Mouse (Mus musculus): ENCODE data around the gene Cdk4. TPM values are rescaled to one million over a fixed set of nuclear protein-coding genes. Genes with fewer than 3 reads are reported as not detected.

Cdk4 gene
- polyA plus RNA-seq, 1 experiment: 619 TPM

DNA sequence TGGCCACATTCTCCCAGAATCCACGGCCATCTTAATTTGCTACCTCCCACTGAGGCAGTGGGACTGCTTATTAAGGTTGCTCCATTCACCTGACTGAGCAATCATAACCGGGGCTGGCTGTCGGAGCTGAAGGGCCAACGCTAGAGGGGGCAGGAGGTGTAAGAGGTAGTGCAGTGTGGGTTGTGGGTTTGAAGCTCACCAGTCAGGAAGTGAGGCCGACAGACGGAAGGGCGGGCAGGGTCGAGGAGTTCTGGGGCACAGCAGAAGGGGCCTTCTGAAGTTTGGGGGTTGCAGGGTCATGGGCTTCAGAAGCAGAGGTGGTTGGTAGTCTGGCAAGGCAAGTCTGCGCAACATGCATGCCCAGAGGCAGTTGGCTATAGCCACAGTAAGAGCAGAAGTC is 11.7 kb downstream of the Cdk4 start, which contains the start of gene Agap2:
Gene Agap2 (plus strand): TSS at position 205 of the 400 bp plus-strand sequence.
- Histone ChIP-seq H3K4me1 (ENCODE audit: control insufficient read depth, insufficient read depth, low read length) (peaks cover 2% of the 10 kb centered on the region), H3K27me3 (ENCODE audit: control insufficient read depth, insufficient read depth, low read length, poor library complexity, severe bottlenecking) (peaks cover 13% of the 10 kb centered on the region), H3K36me3 (ENCODE audit: control insufficient read depth, insufficient read depth, low read length, poor library complexity, severe bottlenecking) (no peaks in the 10 kb centered on the region), H3K4me3 (ENCODE audit: low read depth, low read length) (no peak within 1 kb of the TSS), H3K9ac (ENCODE audit: low read depth, poor library complexity, severe bottlenecking) (no peak within 1 kb of the TSS), H3K9me3 (replicated peaks; ENCODE audit: control insufficient read depth, insufficient read depth, low read length, poor library complexity, severe bottlenecking) (no peaks in the 10 kb centered on the region), H3K27ac (ENCODE audit: insufficient read depth, low read length) (no peak within 1 kb of the TSS)
- TF ChIP-seq POLR2A (IDR thresholded peaks at IDR 0.05; ENCODE audit: insufficient read depth, low read length) (no peak), CTCF (IDR thresholded peaks at IDR 0.05; ENCODE audit: low read depth, low read length) (peak; percentile 29)

DNA sequence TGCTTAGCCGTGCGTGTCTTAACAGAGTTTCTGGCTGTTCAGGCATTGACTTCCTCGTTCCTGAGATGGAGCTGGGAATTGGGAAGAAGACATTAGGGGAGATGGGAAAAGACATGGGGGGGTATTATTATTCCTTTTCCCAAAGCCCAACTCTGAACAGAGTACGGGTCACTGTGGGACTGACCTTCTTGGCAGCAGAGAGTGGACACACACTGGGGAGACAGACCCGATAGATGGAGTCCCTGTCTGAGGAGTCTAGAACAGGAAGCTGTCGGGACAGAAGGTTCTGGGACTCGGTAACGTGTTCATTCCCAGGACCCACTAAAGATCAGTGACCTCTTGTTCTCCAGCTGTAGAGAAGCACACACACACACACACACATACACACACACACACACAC is 12.3 kb downstream of the Cdk4 start:
- no peak overlapping the region for H3K9ac ChIP-seq (ENCODE audit: low read depth, poor library complexity, severe bottlenecking)
- H3K9me3 ChIP-seq (replicated peaks; ENCODE audit: control insufficient read depth, insufficient read depth, low read length, poor library complexity, severe bottlenecking): no peaks in the 10 kb centered on the region
- no peak overlapping the region for H3K4me3 ChIP-seq (ENCODE audit: low read depth, low read length)
- peaks cover 15% of the 10 kb centered on the region for H3K27me3 ChIP-seq (ENCODE audit: control insufficient read depth, insufficient read depth, low read length, poor library complexity, severe bottlenecking)
- no peak overlapping the region for H3K27ac ChIP-seq (ENCODE audit: insufficient read depth, low read length)
- H3K36me3 ChIP-seq (ENCODE audit: control insufficient read depth, insufficient read depth, low read length, poor library complexity, severe bottlenecking): no peaks in the 10 kb centered on the region
- TF ChIP-seq POLR2A (IDR thresholded peaks at IDR 0.05; ENCODE audit: insufficient read depth, low read length): no peak
- TF ChIP-seq EP300 (IDR thresholded peaks at IDR 0.05; ENCODE audit: insufficient read depth, low read depth, low read length): no peak
- TF ChIP-seq CTCF (IDR thresholded peaks at IDR 0.05; ENCODE audit: low read depth, low read length): no peak
- peaks cover 2% of the 10 kb centered on the region for H3K4me1 ChIP-seq (ENCODE audit: control insufficient read depth, insufficient read depth, low read length)

DNA sequence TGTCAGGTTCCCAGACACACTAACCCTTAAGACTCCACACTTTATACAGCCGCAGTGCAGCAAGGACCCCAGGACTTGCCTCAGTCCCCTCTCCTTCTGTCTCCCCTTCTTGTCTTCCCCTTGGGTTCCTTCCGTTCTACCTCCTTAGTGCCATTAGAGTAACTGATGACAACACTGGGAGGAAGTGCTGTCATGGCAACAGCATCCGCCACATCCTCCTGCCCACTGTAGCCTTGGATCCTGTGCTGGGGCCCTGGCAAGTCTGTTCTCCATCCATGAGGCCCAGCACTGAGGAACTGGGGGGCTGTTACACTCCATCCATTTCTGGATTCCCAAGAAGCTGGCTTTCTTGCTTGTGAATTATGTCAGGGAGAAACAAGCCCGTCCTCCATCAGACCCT is 12.7 kb downstream of the Cdk4 start:
- no peaks in the 10 kb centered on the region for H3K9me3 ChIP-seq (replicated peaks; ENCODE audit: control insufficient read depth, insufficient read depth, low read length, poor library complexity, severe bottlenecking)
- H3K27ac ChIP-seq (ENCODE audit: insufficient read depth, low read length): no peak overlapping the region
- TF ChIP-seq POLR2A (IDR thresholded peaks at IDR 0.05; ENCODE audit: insufficient read depth, low read length) (no peak), EP300 (IDR thresholded peaks at IDR 0.05; ENCODE audit: insufficient read depth, low read depth, low read length) (no peak), CTCF (IDR thresholded peaks at IDR 0.05; ENCODE audit: low read depth, low read length) (no peak)
- no peak overlapping the region for H3K9ac ChIP-seq (ENCODE audit: low read depth, poor library complexity, severe bottlenecking)
- peaks cover 15% of the 10 kb centered on the region for H3K27me3 ChIP-seq (ENCODE audit: control insufficient read depth, insufficient read depth, low read length, poor library complexity, severe bottlenecking)
- H3K36me3 ChIP-seq (ENCODE audit: control insufficient read depth, insufficient read depth, low read length, poor library complexity, severe bottlenecking): no peaks in the 10 kb centered on the region
- H3K4me3 ChIP-seq (ENCODE audit: low read depth, low read length): no peak overlapping the region
- peaks cover 2% of the 10 kb centered on the region for H3K4me1 ChIP-seq (ENCODE audit: control insufficient read depth, insufficient read depth, low read length)

DNA sequence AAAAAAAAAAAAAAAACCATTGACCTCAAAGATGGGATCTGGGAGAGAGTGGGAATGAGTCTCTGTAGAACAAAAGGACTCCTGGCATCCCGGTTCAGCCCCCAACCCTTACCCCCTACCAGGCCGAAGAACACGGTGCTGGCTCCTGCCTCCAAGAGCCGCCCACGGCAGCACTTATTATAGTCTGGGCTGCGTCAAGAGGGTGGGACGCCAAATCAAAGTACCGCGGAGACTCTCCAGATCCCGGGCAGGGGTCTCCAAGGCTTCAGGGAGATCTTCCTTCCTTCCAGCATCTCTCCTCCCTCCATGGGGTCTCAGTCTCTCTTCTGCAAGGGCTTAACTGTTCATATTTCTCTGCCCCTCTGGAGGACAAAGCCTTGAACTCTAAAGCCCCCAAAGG is 14.2 kb downstream of the Cdk4 start:
- Histone ChIP-seq H3K4me3 (ENCODE audit: low read depth, low read length) (no peak overlapping the region), H3K9ac (ENCODE audit: low read depth, poor library complexity, severe bottlenecking) (no peak overlapping the region), H3K36me3 (ENCODE audit: control insufficient read depth, insufficient read depth, low read length, poor library complexity, severe bottlenecking) (no peaks in the 10 kb centered on the region), H3K4me1 (ENCODE audit: control insufficient read depth, insufficient read depth, low read length) (no peaks in the 10 kb centered on the region), H3K9me3 (replicated peaks; ENCODE audit: control insufficient read depth, insufficient read depth, low read length, poor library complexity, severe bottlenecking) (no peaks in the 10 kb centered on the region), H3K27me3 (ENCODE audit: control insufficient read depth, insufficient read depth, low read length, poor library complexity, severe bottlenecking) (peaks cover 15% of the 10 kb centered on the region), H3K27ac (ENCODE audit: insufficient read depth, low read length) (no peak overlapping the region)
- TF ChIP-seq CTCF (IDR thresholded peaks at IDR 0.05; ENCODE audit: low read depth, low read length) (no peak), EP300 (IDR thresholded peaks at IDR 0.05; ENCODE audit: insufficient read depth, low read depth, low read length) (no peak), POLR2A (IDR thresholded peaks at IDR 0.05; ENCODE audit: insufficient read depth, low read length) (no peak)

DNA sequence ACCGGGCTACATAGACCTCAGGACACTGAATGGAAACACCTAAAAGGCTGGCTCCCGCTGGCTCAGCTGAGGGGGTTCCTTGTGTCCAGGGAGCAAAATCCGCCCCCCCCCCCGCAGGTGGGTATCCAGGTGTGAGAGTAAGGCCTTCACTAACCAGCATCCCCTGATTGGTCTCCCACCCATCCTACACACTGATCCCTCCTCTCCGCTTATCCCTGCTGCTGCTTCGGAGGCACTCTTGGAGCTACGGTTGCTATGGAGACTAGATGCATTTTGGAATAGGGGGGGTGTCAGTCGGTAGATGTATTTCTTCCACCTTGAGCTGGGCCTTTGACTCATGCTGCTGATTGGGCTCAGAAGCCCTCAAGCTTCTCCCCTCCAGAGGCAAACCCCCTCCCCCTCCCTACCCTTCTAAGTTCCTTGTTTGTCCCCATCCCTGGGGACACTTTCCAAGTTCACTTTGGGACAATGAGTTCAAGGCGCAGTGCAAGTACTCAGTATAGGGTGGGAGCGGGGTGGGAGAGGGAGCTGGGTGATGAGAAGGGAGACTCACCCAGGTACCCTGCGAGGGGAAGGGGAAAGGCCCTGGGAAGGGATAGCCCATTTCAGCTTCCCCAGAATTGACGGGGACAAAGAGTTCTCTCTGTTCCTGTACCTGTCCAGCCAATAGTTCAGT is 14.8 kb downstream of the Cdk4 start:
- H3K4me1 ChIP-seq (ENCODE audit: control insufficient read depth, insufficient read depth, low read length): no peaks in the 10 kb centered on the region
- no peak overlapping the region for H3K27ac ChIP-seq (ENCODE audit: insufficient read depth, low read length)

More for the DNA sequence above, 14.8 kb downstream of the Cdk4 start:
- Histone ChIP-seq H3K36me3 (ENCODE audit: control insufficient read depth, insufficient read depth, low read length, poor library complexity, severe bottlenecking) (no peaks in the 10 kb centered on the region), H3K27me3 (ENCODE audit: control insufficient read depth, insufficient read depth, low read length, poor library complexity, severe bottlenecking) (peaks cover 15% of the 10 kb centered on the region), H3K9ac (ENCODE audit: low read depth, poor library complexity, severe bottlenecking) (no peak overlapping the region), H3K4me3 (ENCODE audit: low read depth, low read length) (no peak overlapping the region; the same call in 1 of the 2 replicates), H3K9me3 (replicated peaks; ENCODE audit: control insufficient read depth, insufficient read depth, low read length, poor library complexity, severe bottlenecking) (no peaks in the 10 kb centered on the region)
- no peak for TF ChIP-seq CTCF (IDR thresholded peaks at IDR 0.05; ENCODE audit: low read depth, low read length)
- TF ChIP-seq EP300 (IDR thresholded peaks at IDR 0.05; ENCODE audit: insufficient read depth, low read depth, low read length): no peak
- no peak for TF ChIP-seq POLR2A (IDR thresholded peaks at IDR 0.05; ENCODE audit: insufficient read depth, low read length)
